Mouse (Mus musculus) E14TG2a.4 (cell line): Measurements from ENCODE around the gene Tcf3.

ENCODE experiments used
- CTCF ChIP-seq: conservative IDR thresholded peaks from 2 replicates; pipeline ENCODE4 v1.5.1; 2014; ENCODE audit warnings: low read length
- NANOG ChIP-seq: IDR thresholded peaks from 2 replicates; pipeline ENCODE4 v1.6.1; 2014; ENCODE audit warnings: borderline replicate concordance, low read length, mixed read lengths
- POU5F1 ChIP-seq: IDR thresholded peaks from 2 replicates; pipeline ENCODE4 v1.6.1; 2014; ENCODE audit warnings: low read length, borderline replicate concordance

DNA sequence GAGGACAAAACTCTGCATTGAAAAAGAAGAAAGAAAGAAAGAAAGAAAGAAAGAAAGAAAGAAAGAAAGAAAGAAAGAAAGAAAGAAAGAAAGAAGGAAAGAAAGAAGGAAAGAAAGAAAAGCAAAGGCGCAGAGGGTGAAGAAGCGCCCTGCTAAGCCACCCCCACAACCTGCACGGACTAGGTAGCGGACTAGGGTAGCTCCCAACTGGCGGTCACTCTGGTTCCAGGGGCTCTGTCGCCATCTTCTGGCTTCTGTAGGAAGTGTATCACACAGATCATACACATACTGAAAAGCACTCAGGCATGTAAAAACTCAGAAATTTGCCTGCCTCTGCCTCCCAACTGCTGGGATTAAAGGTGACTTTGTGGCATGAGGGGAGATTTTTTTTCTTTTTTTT is 59.4 kb downstream of the Tcf3 start:
- peak; percentile 60 for TF ChIP-seq CTCF
- no peak for TF ChIP-seq NANOG
- no peak for TF ChIP-seq POU5F1
